Mouse (Mus musculus): ENCODE data around the gene Zfp941. TPM values are rescaled to one million over a fixed set of nuclear protein-coding genes. Genes with fewer than 3 reads are reported as not detected.

The Zfp941 gene
- 10 to 100 TPM; 29.1 to 31.2 TPM for total RNA-seq (2021)
- long read RNA-seq, experiment 1, transcript Zfp941-202 (3 exons, 3,851 nt) = major isoform, 28 of 37 reads
- long read RNA-seq, experiment 1, partial matches to known transcripts = 0 of 37 reads
- long read RNA-seq, experiment 1, other reads (novel, unspliced or antisense) = 9 of 37 reads
- long read RNA-seq, experiment 2, transcript Zfp941-202 (3 exons, 3,851 nt) = major isoform, 18 of 26 reads
- long read RNA-seq, experiment 2, partial matches to known transcripts = 1 of 26 reads
- long read RNA-seq, experiment 2, other reads (novel, unspliced or antisense) = 7 of 26 reads

DNA sequence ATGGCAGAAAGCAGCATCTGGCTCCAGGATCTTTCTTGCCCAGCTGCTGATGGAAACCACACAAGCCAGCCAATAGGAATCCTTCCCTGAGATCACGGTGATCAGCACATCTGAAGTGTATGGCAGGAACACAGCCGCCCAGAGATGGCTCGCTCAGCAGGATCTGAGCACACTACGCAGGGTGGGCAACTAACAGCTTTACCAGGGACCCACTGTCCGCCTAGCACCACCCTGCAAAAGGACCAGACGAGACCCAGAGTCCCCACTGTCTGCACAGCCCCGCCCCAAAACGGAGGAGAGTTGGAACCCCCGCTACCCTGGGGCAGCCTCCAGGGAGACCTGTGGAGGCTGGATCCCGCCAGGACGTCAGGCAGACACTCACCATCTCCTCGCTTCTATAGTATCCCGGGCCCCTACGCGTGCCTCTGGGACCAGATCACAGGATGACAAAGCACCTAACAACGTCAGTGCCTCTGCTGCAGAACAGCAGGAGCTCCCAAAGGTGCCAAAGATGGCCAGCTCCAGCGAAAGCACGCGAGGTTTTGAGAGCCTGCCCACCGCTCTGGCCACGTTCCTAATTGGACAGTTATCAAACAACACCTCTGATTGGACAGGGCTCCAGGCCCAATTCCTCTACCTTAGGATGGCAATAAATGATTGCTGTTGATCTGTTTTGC, at the start of gene Zfp941:
TSS of gene Zfp941 (minus strand) at position 526 of the 677 bp plus-strand sequence.
- intact Hi-C loops (cut with DNase I) = no loop called here
- Histone ChIP-seq H3K4me3 (peak within 1 kb of the TSS; percentile 49), H3K27ac (peak within 1 kb of the TSS; percentile 93)
- TF ChIP-seq CTCF (IDR thresholded peaks at IDR 0.05) = no peak
- DNase-seq (ENCODE audit: extremely low spot score in 1 of 2, low spot score in 2 of 2) = peak; percentile 67 to 68

DNA sequence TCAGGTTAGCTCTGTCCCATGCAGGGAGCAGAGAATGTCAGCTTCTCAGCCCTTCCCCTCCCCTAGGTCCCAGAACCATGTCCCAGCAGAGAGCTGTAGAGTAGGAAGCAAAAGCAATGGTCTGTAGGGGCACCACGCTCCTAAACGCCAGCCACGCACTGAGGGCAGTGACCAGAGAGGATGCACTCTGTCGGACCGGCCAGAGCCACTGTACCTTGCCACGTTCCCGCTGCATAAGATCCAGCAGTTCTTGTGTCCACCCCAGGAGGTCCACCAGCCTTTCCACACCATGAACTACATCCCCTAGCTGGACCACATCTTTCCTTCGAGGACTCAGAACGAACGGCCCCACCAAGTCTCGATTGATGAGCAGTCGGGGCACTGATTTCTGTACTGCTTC, 42.8 kb upstream of the Zfp941 start:
- H3K4me3 ChIP-seq = no peak overlapping the region
- no peak overlapping the region for H3K27ac ChIP-seq
- no peak for TF ChIP-seq CTCF (IDR thresholded peaks at IDR 0.05)
- intact Hi-C loops (cut with DNase I) = no loop called here
- no peak for DNase-seq (ENCODE audit: extremely low spot score in 1 of 2, low spot score in 2 of 2)

DNA sequence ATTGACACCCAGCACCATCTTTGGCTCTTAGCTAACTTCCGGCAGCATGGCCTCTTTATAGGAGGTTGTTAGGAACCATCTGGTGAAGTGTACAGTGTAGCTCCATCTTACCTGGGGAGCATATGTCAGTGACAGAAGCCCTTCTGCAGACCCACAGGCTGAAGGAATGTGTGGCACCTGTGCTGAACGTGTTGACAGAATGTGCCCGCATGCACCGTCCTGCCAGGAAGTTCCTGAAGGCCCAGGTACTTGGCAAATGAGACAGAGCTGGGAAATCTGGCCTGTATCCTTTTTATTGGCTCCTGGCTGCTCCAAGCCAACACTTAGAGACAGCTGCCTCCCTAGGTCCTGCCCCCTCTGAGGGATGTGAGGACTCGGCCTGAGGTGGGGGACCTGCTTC, 38.8 kb upstream of the Zfp941 start:
- no peak for DNase-seq (ENCODE audit: extremely low spot score in 1 of 2, low spot score in 2 of 2)
- no peak overlapping the region for H3K4me3 ChIP-seq
- intact Hi-C loops (cut with DNase I) = no loop called here
- no peak overlapping the region for H3K27ac ChIP-seq
- TF ChIP-seq CTCF (IDR thresholded peaks at IDR 0.05) = no peak

DNA sequence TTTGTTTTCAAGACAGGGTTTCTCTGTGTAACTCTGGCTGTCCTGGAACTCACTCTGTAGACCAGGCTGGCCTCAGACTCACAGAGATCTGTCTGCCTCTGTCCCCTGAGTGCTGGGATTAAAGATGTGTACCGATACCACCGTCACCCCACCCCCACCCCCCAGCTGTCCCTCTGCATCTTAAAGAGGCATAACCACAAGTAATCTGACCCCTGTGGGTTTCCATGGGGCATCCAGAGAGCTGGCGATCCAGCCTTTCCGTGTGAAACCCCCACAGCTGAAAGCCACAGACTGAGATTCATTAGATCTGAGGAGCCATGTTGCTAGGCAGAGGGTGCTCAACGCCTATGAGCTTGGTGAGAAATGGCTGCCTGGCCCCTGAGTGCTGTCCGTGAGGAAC, 38.0 kb upstream of the Zfp941 start:
- Histone ChIP-seq H3K27ac (no peak overlapping the region), H3K4me3 (no peak overlapping the region; the same call in 1 of the 2 replicates)
- no peak for DNase-seq (ENCODE audit: extremely low spot score in 1 of 2, low spot score in 2 of 2)
- intact Hi-C loops (cut with DNase I) = loop anchor here (5.0 kb wide), 1 partner anchor 312 kb away; the partner anchor contains the start of gene Rnh1
- no peak for TF ChIP-seq CTCF (IDR thresholded peaks at IDR 0.05)

DNA sequence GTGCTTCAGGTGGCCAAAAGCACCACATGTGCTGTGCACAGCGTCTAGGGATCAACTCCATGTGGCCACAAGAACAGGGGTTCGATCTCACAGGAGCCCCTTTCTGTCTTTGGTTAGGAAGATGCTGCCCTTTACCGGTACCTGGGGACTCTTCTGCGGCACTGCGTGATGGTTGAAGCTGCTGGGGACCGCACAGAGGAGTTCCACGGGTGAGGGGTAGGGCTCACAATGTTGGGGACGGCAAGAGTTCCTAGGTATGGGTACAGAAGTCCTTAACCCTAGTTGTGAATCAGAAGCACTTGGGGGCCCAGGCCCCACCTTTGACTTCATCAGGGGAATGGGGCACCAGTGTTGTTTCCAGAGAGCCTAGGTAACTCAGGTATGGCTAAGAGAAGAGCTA, 36.8 kb upstream of the Zfp941 start:
- DNase-seq (ENCODE audit: extremely low spot score in 1 of 2, low spot score in 2 of 2) = no peak
- Histone ChIP-seq H3K27ac (no peak overlapping the region), H3K4me3 (peak overlapping the region; percentile 75)
- TF ChIP-seq CTCF (IDR thresholded peaks at IDR 0.05) = no peak
- intact Hi-C loops (cut with DNase I) = loop anchor here (5.0 kb wide), 1 partner anchor 314 kb away; the partner anchor contains the start of gene Rnh1

DNA sequence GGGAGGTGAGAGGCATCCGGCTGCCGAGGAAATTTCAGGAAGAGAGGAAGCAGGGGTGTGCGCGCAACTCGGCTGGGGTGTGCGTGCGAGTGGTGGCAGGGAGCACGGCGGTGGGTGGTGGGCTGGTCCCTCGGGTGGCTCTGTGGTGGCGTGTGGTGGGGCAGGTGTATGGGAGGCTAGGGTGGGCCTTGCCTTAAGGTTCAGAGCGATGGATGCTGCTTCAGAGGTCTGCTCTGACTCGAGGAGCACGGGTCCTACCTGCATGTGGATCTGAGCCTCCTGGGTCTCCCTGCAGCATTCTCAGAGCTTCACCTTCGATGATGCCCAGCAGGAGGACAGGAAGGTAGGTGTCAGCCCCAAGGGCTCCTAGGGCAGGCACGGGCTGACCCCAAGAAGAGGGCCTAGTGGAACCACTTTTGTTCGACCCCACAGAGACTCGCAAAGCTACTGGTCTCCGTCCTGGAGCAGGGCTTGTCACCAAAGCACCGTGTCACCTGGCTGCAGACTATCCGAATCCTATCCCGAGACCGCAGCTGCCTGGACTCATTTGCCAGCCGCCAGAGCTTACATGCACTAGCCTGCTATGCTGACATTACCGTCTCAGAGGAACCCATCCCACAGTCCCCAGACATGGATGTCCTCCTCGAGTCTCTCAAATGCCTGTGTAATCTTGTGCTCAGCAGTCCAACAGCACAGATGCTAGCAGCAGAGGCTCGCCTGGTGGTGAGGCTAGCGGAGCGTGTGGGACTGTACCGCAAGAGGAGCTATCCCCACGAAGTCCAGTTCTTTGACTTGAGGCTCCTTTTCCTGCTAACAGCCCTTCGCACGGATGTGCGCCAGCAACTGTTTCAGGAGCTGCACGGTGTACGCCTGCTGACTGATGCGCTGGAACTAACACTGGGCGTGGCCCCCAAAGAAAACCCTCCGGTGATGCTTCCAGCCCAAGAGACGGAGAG, 35.9 kb upstream of the Zfp941 start, which contains the start of gene Bet1l:
TSS of gene Bet1l (minus strand) at position 28 of the 956 bp plus-strand sequence.
- intact Hi-C loops (cut with DNase I) = loop anchor here (1.0 to 5.0 kb wide), 2 partner anchors 24 to 314 kb away; partner anchors contain the start of genes Rnh1 and Sirt3
- no peak for TF ChIP-seq CTCF (IDR thresholded peaks at IDR 0.05)
- no peak for DNase-seq (ENCODE audit: extremely low spot score in 1 of 2, low spot score in 2 of 2)
- Histone ChIP-seq H3K4me3 (peak within 1 kb of the TSS; percentile 75), H3K27ac (peak within 1 kb of the TSS; percentile 90)

DNA sequence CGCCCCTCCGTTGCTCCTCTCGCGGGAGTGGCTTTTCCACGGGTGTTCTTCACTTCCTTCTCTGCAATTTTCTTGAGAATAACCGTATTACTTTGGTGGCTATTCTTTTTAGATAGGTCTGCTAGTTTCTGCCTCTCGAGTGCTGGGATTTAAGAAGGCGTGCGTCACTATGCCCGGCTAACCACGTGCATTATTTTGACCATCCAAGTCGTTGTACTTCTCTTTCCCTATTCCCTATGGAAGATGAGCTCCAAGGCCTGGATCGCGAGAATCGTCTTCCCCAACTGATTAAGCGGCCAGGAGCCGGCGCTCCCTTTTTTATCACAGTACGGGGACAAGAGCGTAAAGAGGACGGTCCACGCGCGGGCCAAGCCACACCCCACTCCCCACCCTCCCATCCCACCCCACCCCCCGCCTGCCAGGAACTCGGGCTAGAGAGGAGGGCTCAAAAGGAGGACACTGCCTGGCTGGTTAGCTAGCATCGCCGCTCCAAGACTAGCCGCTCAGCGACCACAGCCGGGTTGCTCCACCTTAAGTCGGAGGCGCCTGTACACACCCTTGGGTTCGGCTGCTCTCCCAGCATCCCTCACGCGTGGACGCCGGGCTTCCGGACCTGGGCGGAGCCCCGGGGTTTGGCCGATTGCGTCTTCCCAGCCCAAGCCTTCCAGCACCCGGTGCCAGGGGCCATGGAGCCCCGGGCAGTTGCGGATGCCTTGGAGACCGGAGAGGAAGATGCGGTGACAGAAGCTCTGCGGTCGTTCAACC, 35.0 kb upstream of the Zfp941 start, which contains the start of gene Ric8a:
TSS of gene Ric8a (plus strand) at position 173 of the 765 bp plus-strand sequence.
- intact Hi-C loops (cut with DNase I) = loop anchor here (1.0 to 5.0 kb wide), 2 partner anchors 25 to 315 kb away; partner anchors contain the start of genes Rnh1 and Sirt3
- TF ChIP-seq CTCF (IDR thresholded peaks at IDR 0.05) = no peak
- peak; percentile 86 to 89 for DNase-seq (ENCODE audit: extremely low spot score in 1 of 2, low spot score in 2 of 2)
- Histone ChIP-seq H3K27ac (peak within 1 kb of the TSS; percentile 90), H3K4me3 (peak within 1 kb of the TSS; percentile 75)

DNA sequence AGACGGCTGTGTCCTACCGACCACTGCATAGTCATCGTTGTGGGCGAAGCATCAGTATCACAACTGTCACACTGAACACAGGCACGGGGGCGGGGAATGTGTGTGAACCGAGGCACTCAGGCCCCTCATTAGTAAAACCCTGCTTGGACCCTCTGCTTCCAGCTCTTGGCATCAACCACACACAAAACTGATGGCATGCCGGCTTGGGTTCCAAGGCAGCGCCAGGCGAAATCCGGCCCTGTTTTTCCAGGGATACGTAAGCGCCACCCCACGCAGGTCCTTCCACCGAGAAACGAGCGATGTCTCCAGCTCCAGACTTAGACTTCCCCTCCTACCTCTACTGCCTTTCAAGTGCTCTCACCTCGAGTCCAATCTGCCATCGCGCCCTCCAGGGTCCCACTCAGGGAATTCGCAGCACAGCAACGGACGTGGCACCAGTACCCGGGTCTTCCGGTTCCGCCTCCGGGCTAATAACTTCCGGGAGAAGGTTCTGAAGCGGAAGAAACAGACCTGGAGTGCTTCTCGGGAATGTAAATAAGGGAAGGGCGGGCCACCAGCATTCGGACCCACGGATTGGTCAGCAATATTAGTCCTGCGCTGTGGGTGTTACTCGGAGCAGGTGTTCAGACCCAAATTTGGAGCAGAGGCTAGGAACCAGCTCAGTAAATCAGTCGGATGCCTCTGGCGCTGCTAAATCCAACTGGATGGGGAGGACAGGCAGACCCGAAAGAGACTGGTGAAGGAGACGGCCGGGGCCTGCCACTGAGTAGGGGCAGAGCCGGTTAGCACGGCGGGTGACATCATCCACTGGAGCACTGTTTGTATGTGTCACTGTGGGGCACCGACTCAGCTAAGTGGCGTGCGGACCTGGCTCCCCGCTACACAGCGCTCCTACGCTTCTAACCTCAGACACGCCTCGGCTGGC, 34.1 kb upstream of the Zfp941 start, which contains the start of gene Gm45785:
TSS of gene Gm45785 (minus strand) at position 472 of the 925 bp plus-strand sequence.
- intact Hi-C loops (cut with DNase I) = loop anchor here (5.0 kb wide), 1 partner anchor 316 kb away; the partner anchor contains the start of gene Rnh1
- Histone ChIP-seq H3K27ac (peak within 1 kb of the TSS; percentile 90), H3K4me3 (peak within 1 kb of the TSS; percentile 75)
- peak; percentile 74 to 82 for DNase-seq (ENCODE audit: extremely low spot score in 1 of 2, low spot score in 2 of 2)
- no peak for TF ChIP-seq CTCF (IDR thresholded peaks at IDR 0.05)

DNA sequence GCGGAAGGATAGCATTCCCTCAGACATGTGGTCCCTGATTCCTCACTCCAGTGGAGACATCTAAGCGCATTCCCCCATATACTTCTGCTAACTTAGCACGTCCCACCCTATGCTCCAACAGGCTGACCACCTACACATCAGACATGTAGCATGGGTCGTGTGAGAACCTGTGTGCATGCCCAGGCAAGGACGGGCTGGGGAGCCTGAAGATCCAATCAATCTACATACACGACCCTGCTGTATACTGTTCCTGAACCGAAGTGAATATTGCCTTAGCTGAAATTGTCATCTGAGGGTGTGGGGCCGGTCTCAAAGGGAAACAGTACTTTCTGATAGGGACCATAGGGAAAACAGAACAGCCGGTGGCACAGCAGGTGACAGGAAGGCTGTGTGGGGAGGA, 33.2 kb upstream of the Zfp941 start:
- H3K4me3 ChIP-seq = peak overlapping the region; percentile 75
- DNase-seq (ENCODE audit: extremely low spot score in 1 of 2, low spot score in 2 of 2) = no peak
- TF ChIP-seq CTCF (IDR thresholded peaks at IDR 0.05) = no peak
- intact Hi-C loops (cut with DNase I) = loop anchor here (5.0 kb wide), 1 partner anchor 317 kb away; the partner anchor contains the start of gene Rnh1
- peak overlapping the region; percentile 90 for H3K27ac ChIP-seq
